Mouse (Mus musculus): ENCODE data around the gene Large2.

The Large2 gene

GRCm38 (mm10) chr2:92371971-92372690, 2.5 kb downstream of the Large2 start:
- no peak for DNase-seq (ENCODE audit: low spot score)

- no peak for DNase-seq (ENCODE audit: low spot score)
Observed at GRCm38 (mm10) chr2:92370821-92371805, 3.6 kb downstream of the Large2 start.

GRCm38 (mm10) chr2:92370375-92370774, 4.3 kb downstream of the Large2 start:
- no peak for DNase-seq (ENCODE audit: low spot score)

- DNase-seq (ENCODE audit: low spot score) = no peak
Observed at GRCm38 (mm10) chr2:92367383-92368029, 7.2 kb downstream of the Large2 start.

GRCm38 (mm10) chr2:92365568-92365967, 9.1 kb downstream of the Large2 start:
- no peak for DNase-seq (ENCODE audit: low spot score)

GRCm38 (mm10) chr2:92364086-92364485, 10.6 kb downstream of the Large2 start:
- DNase-seq (ENCODE audit: low spot score) = no peak

GRCm38 (mm10) chr2:92362571-92363228, 12.0 kb downstream of the Large2 start:
- no peak for DNase-seq (ENCODE audit: low spot score)

- no peak for DNase-seq (ENCODE audit: low spot score)
Observed at GRCm38 (mm10) chr2:92361795-92362194, 12.9 kb downstream of the Large2 start.

GRCm38 (mm10) chr2:92360893-92361292, 13.8 kb downstream of the Large2 start:
- no peak for DNase-seq (ENCODE audit: low spot score)

- no peak for DNase-seq (ENCODE audit: low spot score)
Observed at GRCm38 (mm10) chr2:92360186-92360823, 14.4 kb downstream of the Large2 start.

GRCm38 (mm10) chr2:92359301-92359700, 15.4 kb downstream of the Large2 start:
- DNase-seq (ENCODE audit: low spot score) = no peak

- no peak for DNase-seq (ENCODE audit: low spot score)
Observed at GRCm38 (mm10) chr2:92354224-92354623, 20.4 kb downstream of the Large2 start.

GRCm38 (mm10) chr2:92353402-92353801, 21.3 kb downstream of the Large2 start:
- no peak for DNase-seq (ENCODE audit: low spot score)

GRCm38 (mm10) chr2:92350686-92351085, 24.0 kb downstream of the Large2 start:
- DNase-seq (ENCODE audit: low spot score) = no peak

- DNase-seq (ENCODE audit: low spot score) = no peak
Observed at GRCm38 (mm10) chr2:92349589-92350425, 24.9 kb downstream of the Large2 start.

GRCm38 (mm10) chr2:92347191-92347590, 27.5 kb downstream of the Large2 start:
- DNase-seq (ENCODE audit: low spot score) = no peak

GRCm38 (mm10) chr2:92342418-92342817, 32.3 kb downstream of the Large2 start:
- DNase-seq (ENCODE audit: low spot score) = no peak

GRCm38 (mm10) chr2:92331871-92332270, 42.8 kb downstream of the Large2 start:
- DNase-seq (ENCODE audit: low spot score) = no peak

- DNase-seq (ENCODE audit: low spot score) = no peak
Observed at GRCm38 (mm10) chr2:92331410-92331809, 43.3 kb downstream of the Large2 start.

- DNase-seq (ENCODE audit: low spot score) = peak; percentile 43
Observed at GRCm38 (mm10) chr2:92330840-92331239, 43.8 kb downstream of the Large2 start.

Measured in layer of hippocampus, adult 9-10 months (tissue).